Mouse (Mus musculus): ENCODE data around the gene Kcnc3.

DNA sequence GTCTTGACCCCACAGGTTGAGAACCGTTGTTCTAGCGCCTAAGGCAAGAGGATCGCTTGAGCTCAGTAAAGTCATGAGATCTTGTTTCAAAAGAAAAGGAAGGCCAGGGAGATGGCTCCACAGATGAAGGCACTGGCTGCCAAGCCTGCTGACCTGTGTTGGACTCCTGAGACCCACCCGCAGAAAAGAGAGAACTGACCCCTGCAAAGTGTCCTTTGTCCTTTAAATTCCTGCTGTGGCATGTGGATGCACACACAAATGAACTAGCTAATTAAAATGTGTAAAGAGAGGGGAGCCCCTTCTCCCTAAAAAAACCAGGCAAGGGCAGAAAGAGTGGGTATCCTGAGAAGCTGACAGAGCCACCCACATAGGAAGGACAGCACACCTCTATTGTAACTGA, 18.7 kb upstream of the Kcnc3 start:
- TF ChIP-seq CTCF (IDR thresholded peaks at IDR 0.05; ENCODE audit: low read depth, low read length) (no peak), POLR2A (IDR thresholded peaks at IDR 0.05; ENCODE audit: extremely low read depth, insufficient read depth, low read length) (no peak)
